Mouse (Mus musculus) midbrain, embryonic 16.5 days (tissue): ENCODE results near the gene Sort1. TPM values are rescaled to one million over a fixed set of nuclear protein-coding genes. Genes with fewer than 3 reads are reported as not detected.

Source experiments
- ATAC-seq: fragments of 200-750 bp; cut with Nextera tagmentation; 2 replicates; pipeline ENCODE4 v1.8.0; 2017; ENCODE audit warnings: moderate TSS enrichment
- H3K27ac ChIP-seq: fragments of 300-500 bp; sonication (generic); 2 replicates; pipeline ENCODE4 v1.5.1; 2014; ENCODE audit warnings: mild to moderate bottlenecking, low read length, mixed read lengths
- H3K27me3 ChIP-seq: fragments of 300-500 bp; sonication (generic); 2 replicates; pipeline ENCODE4 v1.6.1; 2014; ENCODE audit warnings: low read depth, low read length, mixed read lengths; ENCODE audit not compliant: control insufficient read depth, insufficient read depth
- H3K36me3 ChIP-seq: fragments of 300-500 bp; sonication (generic); 2 replicates; pipeline ENCODE4 v1.6.1; 2014; ENCODE audit warnings: mild to moderate bottlenecking, low read length, moderate library complexity, mixed read lengths; ENCODE audit not compliant: control insufficient read depth, insufficient read depth
- H3K4me1 ChIP-seq: fragments of 300-500 bp; sonication (generic); 2 replicates; pipeline ENCODE4 v1.6.1; 2014; ENCODE audit warnings: mild to moderate bottlenecking, low read length, mixed read lengths; ENCODE audit not compliant: control insufficient read depth, insufficient read depth
- H3K4me2 ChIP-seq: fragments of 300-500 bp; sonication (generic); 2 replicates; pipeline ENCODE4 v1.6.1; 2014; ENCODE audit warnings: mild to moderate bottlenecking, low read length, mixed read lengths
- H3K4me3 ChIP-seq: fragments of 300-500 bp; sonication (generic); 2 replicates; pipeline ENCODE4 v1.5.1; 2014; ENCODE audit warnings: low read depth, mild to moderate bottlenecking, low read length, moderate library complexity, mixed read lengths
- H3K9ac ChIP-seq: fragments of 300-500 bp; sonication (generic); 2 replicates; pipeline ENCODE4 v1.6.1; 2014; ENCODE audit warnings: low read depth, low read length, mixed read lengths
- H3K9me3 ChIP-seq: fragments of 300-500 bp; sonication (generic); replicated peaks from 2 replicates; pipeline ENCODE4 v1.6.1; 2014; ENCODE audit warnings: mild to moderate bottlenecking, low read length, mixed read lengths; ENCODE audit not compliant: control insufficient read depth, poor library complexity, severe bottlenecking
- whole genome bisulfite sequencing: fragments of 180-500 bp; shearing (Covaris S2); extraction: QIAGEN DNeasy Blood & Tissue Kit; methylation state at CpG from one replicate; pipeline ENCODE4 v1.1.7; 2014; 5-methylcytosine and 5-hydroxymethylcytosine counted together
- polyA plus RNA-seq: library from polyadenylated mRNA; unstranded; fragments of >200 nt; fragmentation: Nextera tagmentation; extraction: Ambion mirVana; gene quantifications from 2 replicates; pipeline ENCODE4 v1.2.1, GENCODE M21; 2015

Sort1 gene
- polyA plus RNA-seq, 1 experiment from 2014 or later: 12.4 TPM

DNA sequence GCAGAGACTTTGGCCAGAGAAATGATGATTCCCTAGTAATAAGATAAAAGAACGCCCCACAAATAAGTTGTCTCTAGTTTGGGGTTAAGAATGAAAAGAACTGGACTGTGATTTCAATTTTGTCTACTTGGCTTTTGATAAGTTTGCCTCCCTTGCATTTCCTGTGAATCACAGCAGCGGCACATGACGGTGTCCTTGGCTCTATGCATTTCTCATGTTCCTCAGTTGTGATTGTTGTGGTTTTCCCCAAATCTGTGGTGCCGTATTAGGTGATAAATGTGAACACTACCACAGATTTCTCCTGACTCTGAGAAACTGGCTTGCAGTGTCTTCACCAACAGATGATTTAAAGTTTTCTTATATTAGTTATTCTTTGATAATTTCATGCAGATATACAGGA is 38.3 kb downstream of the Sort1 start:
- no peak overlapping the region for H3K9ac ChIP-seq
- H3K4me1 ChIP-seq: no peaks in the 10 kb centered on the region
- no peak overlapping the region for H3K27ac ChIP-seq
- H3K36me3 ChIP-seq: peaks cover 15% of the 10 kb centered on the region
- no peaks in the 10 kb centered on the region for H3K9me3 ChIP-seq
- no peak for ATAC-seq
- 91% methylated on average over 4 of the region's 4 CpGs for WGBS
- no peak overlapping the region for H3K4me3 ChIP-seq
- no peaks in the 10 kb centered on the region for H3K27me3 ChIP-seq
- H3K4me2 ChIP-seq: no peak overlapping the region

DNA sequence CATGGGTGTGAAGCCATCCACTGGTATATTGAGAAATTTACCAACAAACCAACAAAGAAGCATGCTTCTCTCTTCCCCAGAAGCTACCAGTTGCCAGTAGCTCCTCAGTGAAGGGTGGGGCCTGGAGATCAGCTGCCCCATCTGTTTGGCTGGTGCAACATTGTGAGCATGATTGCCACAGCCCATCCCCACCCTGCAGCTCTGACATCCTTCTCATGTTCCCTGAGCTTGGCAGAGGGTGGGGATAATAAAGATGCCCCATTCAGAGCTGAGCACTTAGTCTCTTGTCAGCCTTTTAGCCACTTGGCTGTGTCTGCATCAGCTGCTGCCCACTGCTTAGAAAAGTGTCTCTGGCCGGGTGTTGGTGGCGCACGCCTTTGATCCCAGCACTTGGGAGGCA is 39.1 kb downstream of the Sort1 start:
- Histone ChIP-seq H3K27ac (no peak overlapping the region), H3K9me3 (no peaks in the 10 kb centered on the region), H3K27me3 (no peaks in the 10 kb centered on the region), H3K9ac (no peak overlapping the region), H3K4me3 (no peak overlapping the region), H3K4me1 (no peaks in the 10 kb centered on the region), H3K4me2 (no peak overlapping the region), H3K36me3 (peaks cover 17% of the 10 kb centered on the region)
- 84% methylated on average over 3 of the region's 3 CpGs for WGBS
- no peak for ATAC-seq

DNA sequence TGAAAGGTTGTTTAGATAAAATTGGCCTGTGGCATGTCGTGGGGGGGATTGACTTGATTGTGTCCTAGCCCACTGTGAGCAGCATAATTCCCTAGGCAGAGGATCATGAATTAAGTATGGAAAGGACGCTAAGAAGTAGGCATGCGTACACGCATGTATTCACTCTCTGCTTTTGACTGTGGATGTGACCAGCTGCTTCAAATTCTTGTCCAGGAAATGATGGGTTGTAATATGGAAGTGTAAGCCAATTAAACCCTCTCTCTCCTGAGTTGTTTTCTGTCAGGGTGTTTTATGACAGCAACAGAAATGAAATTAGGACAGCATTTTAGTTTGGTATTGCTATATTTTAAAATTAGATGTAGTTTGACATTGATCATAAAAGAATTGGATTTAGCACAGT is 41.0 kb downstream of the Sort1 start:
- WGBS: 74% methylated on average over 4 of the region's 4 CpGs
- no peak overlapping the region for H3K9ac ChIP-seq
- no peaks in the 10 kb centered on the region for H3K4me1 ChIP-seq
- ATAC-seq: no peak
- peaks cover 21% of the 10 kb centered on the region for H3K36me3 ChIP-seq
- no peaks in the 10 kb centered on the region for H3K9me3 ChIP-seq
- no peak overlapping the region for H3K4me2 ChIP-seq
- no peaks in the 10 kb centered on the region for H3K27me3 ChIP-seq
- H3K4me3 ChIP-seq: no peak overlapping the region
- no peak overlapping the region for H3K27ac ChIP-seq

DNA sequence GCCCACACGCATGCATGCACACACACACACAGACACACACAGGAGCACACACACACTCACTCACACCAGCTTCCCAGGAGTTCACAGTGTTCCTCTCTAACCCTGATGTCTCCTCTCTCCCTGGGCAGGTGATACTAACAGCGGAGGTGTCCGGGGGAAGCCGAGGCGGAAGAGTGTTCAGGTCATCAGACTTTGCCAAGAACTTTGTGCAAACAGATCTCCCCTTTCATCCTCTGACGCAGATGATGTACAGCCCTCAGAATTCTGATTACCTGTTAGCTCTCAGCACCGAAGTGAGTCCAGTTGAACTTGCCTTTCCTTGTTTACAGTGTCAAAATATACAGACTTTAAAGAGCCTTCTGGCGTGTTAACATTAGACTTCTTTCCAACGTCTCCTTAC is 41.6 kb downstream of the Sort1 start:
- no peak overlapping the region for H3K4me2 ChIP-seq
- no peaks in the 10 kb centered on the region for H3K9me3 ChIP-seq
- ATAC-seq: no peak
- H3K27ac ChIP-seq: no peak overlapping the region
- H3K4me1 ChIP-seq: no peaks in the 10 kb centered on the region
- H3K27me3 ChIP-seq: no peaks in the 10 kb centered on the region
- no peak overlapping the region for H3K9ac ChIP-seq
- peaks cover 21% of the 10 kb centered on the region for H3K36me3 ChIP-seq
- H3K4me3 ChIP-seq: no peak overlapping the region
- WGBS: 94% methylated on average over 9 of the region's 9 CpGs

DNA sequence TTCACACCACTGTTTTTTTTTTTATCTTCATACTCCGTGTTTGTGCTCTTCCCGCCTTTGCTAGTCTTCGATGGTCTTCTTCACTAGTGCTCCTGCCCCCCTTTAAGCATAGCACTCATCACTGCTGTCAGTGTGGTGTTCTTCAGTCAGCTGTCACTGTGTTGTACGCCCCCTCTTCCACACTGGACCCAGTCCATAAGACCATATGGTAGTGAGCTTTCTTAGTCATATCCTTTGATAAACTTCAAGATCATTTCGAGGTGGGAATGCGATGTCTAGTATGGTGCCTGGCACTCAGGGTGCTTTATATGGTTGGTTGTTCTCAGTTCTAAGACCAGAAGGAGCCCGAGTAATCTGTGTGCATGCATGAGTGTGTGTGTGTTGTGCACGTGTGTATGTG is 43.4 kb downstream of the Sort1 start:
- WGBS: 97% methylated on average over 8 of the region's 8 CpGs

DNA sequence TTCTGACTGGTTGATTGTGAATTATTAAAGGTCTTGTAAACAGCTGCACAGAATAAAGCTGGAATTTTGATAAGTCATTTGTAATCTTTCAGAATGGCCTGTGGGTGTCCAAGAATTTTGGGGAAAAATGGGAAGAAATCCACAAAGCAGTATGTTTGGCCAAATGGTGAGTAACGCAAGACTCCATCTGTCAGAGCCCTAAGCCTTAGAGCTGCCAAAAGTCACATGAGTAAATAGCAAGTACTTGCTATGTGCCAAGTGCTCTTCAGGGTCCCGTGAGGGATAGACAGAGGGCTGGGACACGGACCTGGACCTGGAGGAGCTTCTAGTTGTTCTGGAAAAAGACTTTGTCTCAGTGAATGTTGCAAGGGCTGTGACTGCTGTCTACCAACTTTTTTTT is 44.0 kb downstream of the Sort1 start:
- Histone ChIP-seq H3K9me3 (no peaks in the 10 kb centered on the region), H3K27ac (no peak overlapping the region), H3K36me3 (peaks cover 32% of the 10 kb centered on the region), H3K27me3 (no peaks in the 10 kb centered on the region), H3K9ac (no peak overlapping the region), H3K4me3 (no peak overlapping the region), H3K4me2 (no peak overlapping the region), H3K4me1 (no peaks in the 10 kb centered on the region)
- WGBS: 82% methylated on average over 3 of the region's 3 CpGs
- no peak for ATAC-seq

More for the DNA sequence above, 43.4 kb downstream of the Sort1 start:
- H3K9me3 ChIP-seq: no peaks in the 10 kb centered on the region
- no peak overlapping the region for H3K4me2 ChIP-seq
- no peaks in the 10 kb centered on the region for H3K27me3 ChIP-seq
- H3K4me3 ChIP-seq: no peak overlapping the region
- H3K36me3 ChIP-seq: peaks cover 25% of the 10 kb centered on the region
- ATAC-seq: no peak
- no peak overlapping the region for H3K9ac ChIP-seq
- no peaks in the 10 kb centered on the region for H3K4me1 ChIP-seq
- H3K27ac ChIP-seq: no peak overlapping the region

DNA sequence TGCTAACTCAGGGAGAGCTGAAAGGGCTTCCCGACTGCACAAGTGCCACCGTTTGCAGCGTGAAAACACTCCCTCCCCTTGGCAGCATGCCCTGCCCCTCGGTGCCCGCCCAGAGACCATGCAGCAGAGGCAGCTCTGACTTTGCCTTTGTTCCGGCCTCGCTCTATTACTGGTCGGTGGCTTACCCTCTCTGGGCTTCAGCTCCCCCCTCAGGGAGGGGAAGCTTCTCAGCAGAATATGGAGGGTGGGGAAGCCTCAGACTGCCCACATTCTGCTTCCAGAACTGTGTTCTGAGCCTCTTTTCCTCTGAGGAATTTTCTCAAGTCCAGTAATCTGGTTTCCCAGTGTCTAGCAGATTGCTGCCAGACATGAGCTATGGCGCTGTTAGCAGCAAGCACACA is 44.6 kb downstream of the Sort1 start:
- ATAC-seq: 0 out of 2 replicates have a peak, but pooled peaks have one; percentile 28
- H3K27ac ChIP-seq: peak overlapping the region; percentile 57
- H3K4me2 ChIP-seq: no peak overlapping the region
- no peaks in the 10 kb centered on the region for H3K27me3 ChIP-seq
- no peak overlapping the region for H3K4me3 ChIP-seq
- no peak overlapping the region for H3K9ac ChIP-seq
- 56% methylated on average over 9 of the region's 9 CpGs for WGBS
- no peaks in the 10 kb centered on the region for H3K4me1 ChIP-seq
- H3K36me3 ChIP-seq: peaks cover 37% of the 10 kb centered on the region
- no peaks in the 10 kb centered on the region for H3K9me3 ChIP-seq

DNA sequence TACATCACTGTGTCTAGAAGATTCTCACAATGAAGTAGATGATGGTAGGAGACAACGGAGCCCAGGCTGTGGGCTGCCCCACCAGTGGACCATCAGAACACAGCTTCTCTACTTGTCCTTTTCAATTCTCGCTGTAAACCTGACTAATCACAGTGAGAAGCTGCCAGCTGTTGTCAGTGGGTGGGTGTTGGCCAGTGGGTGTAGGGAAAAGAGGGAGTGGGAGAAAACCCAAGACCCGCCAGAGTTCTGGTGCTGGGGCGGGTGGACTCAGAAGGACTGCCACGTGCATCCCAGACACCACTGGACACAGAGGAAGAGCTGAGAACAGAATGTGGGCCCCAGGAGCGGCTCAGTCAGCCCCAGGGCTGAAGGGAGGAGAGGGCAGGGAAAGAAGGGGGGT is 46.9 kb downstream of the Sort1 start:
- no peak overlapping the region for H3K27ac ChIP-seq
- WGBS: 96% methylated on average over 6 of the region's 6 CpGs
- no peaks in the 10 kb centered on the region for H3K27me3 ChIP-seq
- H3K4me1 ChIP-seq: no peaks in the 10 kb centered on the region
- H3K4me3 ChIP-seq: no peak overlapping the region
- H3K9me3 ChIP-seq: no peaks in the 10 kb centered on the region
- H3K36me3 ChIP-seq: peaks cover 46% of the 10 kb centered on the region
- no peak for ATAC-seq
- H3K4me2 ChIP-seq: no peak overlapping the region
- no peak overlapping the region for H3K9ac ChIP-seq

DNA sequence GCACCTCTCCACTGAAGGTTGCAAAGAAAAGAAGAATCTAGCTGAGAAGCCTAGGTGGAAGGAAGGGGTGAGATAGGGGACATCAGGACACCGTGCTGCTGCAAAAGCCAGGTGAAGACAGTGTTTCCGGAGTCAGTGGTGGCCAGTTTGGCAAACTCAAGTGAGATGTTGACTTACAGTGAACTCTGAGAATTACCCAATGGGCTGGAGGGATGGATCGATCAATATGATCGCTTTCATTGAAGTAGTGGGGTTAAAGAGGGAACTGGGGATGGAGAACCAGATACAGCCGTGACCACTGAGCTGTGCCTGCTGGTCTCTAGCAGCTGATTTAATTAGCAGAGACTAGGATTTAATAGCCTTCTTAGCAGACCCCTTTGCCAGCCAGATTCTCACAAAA is 53.0 kb downstream of the Sort1 start:
- Histone ChIP-seq H3K27ac (no peak overlapping the region), H3K9me3 (no peaks in the 10 kb centered on the region), H3K4me3 (no peak overlapping the region), H3K9ac (no peak overlapping the region), H3K4me1 (no peaks in the 10 kb centered on the region), H3K36me3 (peaks cover 65% of the 10 kb centered on the region), H3K27me3 (no peaks in the 10 kb centered on the region), H3K4me2 (no peak overlapping the region)
- ATAC-seq: no peak
- WGBS: 90% methylated on average over 5 of the region's 5 CpGs

DNA sequence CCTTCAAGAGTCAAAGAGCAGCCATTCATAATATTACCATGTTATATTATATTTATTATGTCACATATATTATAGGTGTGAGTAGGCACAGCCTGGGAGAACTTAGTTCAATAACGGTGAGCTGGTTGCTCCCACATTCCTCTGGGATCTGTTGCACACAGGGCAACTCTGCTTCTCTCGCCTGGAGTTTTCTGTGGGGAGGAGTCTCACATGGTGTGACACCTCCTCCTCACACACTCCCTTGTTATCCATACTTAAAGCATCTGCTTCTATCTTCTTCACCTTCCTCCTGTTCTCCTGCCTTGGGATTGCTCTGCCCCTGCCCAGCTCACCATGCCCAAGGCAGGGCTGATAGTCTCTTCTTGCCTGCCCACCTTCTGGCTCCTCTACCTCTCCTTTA is 57.2 kb downstream of the Sort1 start:
- no peaks in the 10 kb centered on the region for H3K9me3 ChIP-seq
- no peak for ATAC-seq
- H3K27me3 ChIP-seq: no peaks in the 10 kb centered on the region
- no peak overlapping the region for H3K27ac ChIP-seq
- H3K9ac ChIP-seq: no peak overlapping the region
- peaks cover 50% of the 10 kb centered on the region for H3K36me3 ChIP-seq
- H3K4me3 ChIP-seq: no peak overlapping the region
- H3K4me1 ChIP-seq: no peaks in the 10 kb centered on the region
- WGBS: 87% methylated on average over 2 of the region's 2 CpGs
- no peak overlapping the region for H3K4me2 ChIP-seq
